Mouse (Mus musculus) ovary, adult 2 months (tissue): Measurements from ENCODE around the gene Bdkrb2. TPM values are rescaled to one million over a fixed set of nuclear protein-coding genes. Genes with fewer than 3 reads are reported as not detected.

Source experiments
- polyA plus RNA-seq: library from polyadenylated mRNA; depleted of rRNA; stranded (reverse); fragments of >200 nt; gene quantifications from 2 replicates; pipeline ENCODE4 v1.2.3, GENCODE M21; 2012; rRNA removed

Bdkrb2 gene
- polyA plus RNA-seq: 0.91 and 1.8 TPM in 2 replicates

DNA sequence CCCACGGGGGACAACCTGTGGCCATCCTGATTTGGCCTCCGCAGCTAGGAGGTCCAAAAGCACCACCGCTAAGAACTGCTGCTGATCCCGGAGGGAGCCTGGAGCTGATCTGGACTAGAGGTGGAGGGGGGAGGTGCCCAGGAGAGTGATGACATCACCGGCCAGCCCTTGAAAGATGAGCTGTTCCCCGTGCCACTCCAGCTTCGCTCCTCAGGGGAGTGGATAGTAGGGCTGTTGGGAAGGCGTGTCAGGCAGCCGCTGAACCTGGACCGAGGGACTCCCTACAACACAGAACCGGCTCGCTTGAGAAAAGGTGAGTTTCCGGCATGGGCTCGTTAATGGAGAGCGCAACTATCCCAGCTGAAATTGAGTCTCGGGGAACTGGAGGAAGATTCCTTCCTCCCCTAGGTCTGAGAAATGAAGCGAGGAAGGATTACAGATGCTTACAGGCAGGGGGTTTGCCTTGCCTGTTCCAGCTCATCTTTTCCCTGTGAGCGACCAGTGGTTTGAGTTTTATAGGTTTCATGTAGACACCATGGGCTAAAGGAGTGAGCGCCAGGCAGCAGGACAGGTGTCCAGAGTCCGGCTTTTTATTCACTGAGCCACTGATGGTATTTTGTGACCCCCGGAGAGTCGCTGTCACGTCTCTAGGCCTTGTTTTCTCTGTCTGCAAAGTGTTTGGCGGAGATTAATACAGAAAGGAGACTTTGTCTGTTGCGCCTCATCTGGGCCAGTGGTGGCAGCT is at the start of gene Bdkrb2:
Gene Bdkrb2, plus strand, starts transcription at position 291 of the 745 bp plus-strand sequence.

GRCm38 (mm10) chr12:105602581-105603210 is 39.7 kb downstream of the Bdkrb2 start, which contains the start of gene Bdkrb1:
Gene Bdkrb1 (plus strand): TSS chr12:105603085.

Other genes starting within 250 kb of the Bdkrb2 start
- not detected in 2 replicates for gene Tunar, start 229.4 kb upstream of the Bdkrb2 start, polyA plus RNA-seq
- gene D430019H16Rik, start 109.4 kb upstream of the Bdkrb2 start, polyA plus RNA-seq: 5.8 TPM in 2 replicates
- gene Bdkrb1, start 39.9 kb downstream of the Bdkrb2 start, polyA plus RNA-seq: 3.0 and 3.1 TPM in 2 replicates
- 6.7 and 8.4 TPM in 2 replicates for gene Gskip, start 121.6 kb downstream of the Bdkrb2 start, polyA plus RNA-seq
- gene Atg2b, start 122.0 kb downstream of the Bdkrb2 start, polyA plus RNA-seq: 15.5 and 16.6 TPM in 2 replicates
- 3.5 and 4.0 TPM in 2 replicates for gene Ak7, start 142.8 kb downstream of the Bdkrb2 start, polyA plus RNA-seq
- 110 and 149 TPM in 2 replicates for gene Papola, start 221.5 kb downstream of the Bdkrb2 start, polyA plus RNA-seq